8 mouse cellular contexts compared by ENCODE assay signal in genomic region chr12:116486404-116486730, GRCm38 (mm10). TPM values are rescaled to one million over a fixed set of nuclear protein-coding genes. Genes with fewer than 3 reads are reported as not detected.
DNase-seq lines count a peak whose midpoint lies in the region; ATAC-seq and TF ChIP-seq lines count a peak whose summit lies in the region.

No protein-coding gene starts in this region.

- DNase-seq in lung, embryonic 14.5 days = no peak
- DNase-seq in lung, postnatal 25 days (ENCODE audit: low spot score) = no peak
- no peak for DNase-seq in forebrain, embryonic 14.5 days (ENCODE audit: low spot score)
- DNase-seq in retina, postnatal 1 day = peak; percentile 79
- no peak for DNase-seq in thymus, postnatal 25 days
- no peak for DNase-seq in frontal cortex, postnatal 14 days (ENCODE audit: low spot score in 2 of 2)
- DNase-seq in ovary, postnatal 10 days (ENCODE audit: low spot score) = no peak

- H3K9ac ChIP-seq in lung, embryonic 14.5 days = no peak overlapping the region
- peak overlapping the region; percentile 76 for H3K9ac ChIP-seq in forebrain, embryonic 14.5 days (ENCODE audit: low read length)
- no peak overlapping the region for H3K9ac ChIP-seq in liver, embryonic 12.5 days

- TF ChIP-seq CTCF in lung, embryonic 14.5 days (IDR thresholded peaks at IDR 0.05; ENCODE audit: low read depth) = no peak

- H3K4me1 ChIP-seq in lung, embryonic 14.5 days (ENCODE audit: insufficient read depth) = no peaks in the 10 kb centered on the region; the same call in 1 of the 2 replicates
- peaks cover 5% of the 10 kb centered on the region for H3K4me1 ChIP-seq in forebrain, embryonic 14.5 days (ENCODE audit: control insufficient read depth, insufficient read depth, low read length)
- H3K4me1 ChIP-seq in liver, embryonic 12.5 days = peaks cover 7% of the 10 kb centered on the region

- H3K27ac ChIP-seq in lung, embryonic 14.5 days (ENCODE audit: low read depth) = no peak overlapping the region
- H3K27ac ChIP-seq in forebrain, embryonic 14.5 days (ENCODE audit: low read depth, low read length) = peak overlapping the region; percentile 80
- H3K27ac ChIP-seq in liver, embryonic 12.5 days = no peak overlapping the region

- H3K4me3 ChIP-seq in lung, embryonic 14.5 days (ENCODE audit: low read depth, low read length) = peak overlapping the region; percentile 46
- peak overlapping the region; percentile 69 for H3K4me3 ChIP-seq in forebrain, embryonic 14.5 days (ENCODE audit: low read depth, low read length)
- H3K4me3 ChIP-seq in liver, embryonic 12.5 days = peak overlapping the region; percentile 53

- WGBS in lung, embryonic 14.5 days = 2% methylated on average over 10 of the region's 10 CpGs
- 2% methylated on average over 10 of the region's 10 CpGs for WGBS in forebrain, embryonic 14.5 days
- 8% methylated on average over 10 of the region's 10 CpGs for WGBS in liver, embryonic 12.5 days (ENCODE audit: insufficient replicate concordance)

- H3K36me3 ChIP-seq in lung, embryonic 14.5 days (ENCODE audit: insufficient read depth) = no peaks in the 10 kb centered on the region
- H3K36me3 ChIP-seq in forebrain, embryonic 14.5 days (ENCODE audit: control insufficient read depth, insufficient read depth, low read length) = no peaks in the 10 kb centered on the region
- no peaks in the 10 kb centered on the region for H3K36me3 ChIP-seq in liver, embryonic 12.5 days

- peak overlapping the region; percentile 89 for H3K4me2 ChIP-seq in lung, embryonic 14.5 days
- H3K4me2 ChIP-seq in forebrain, embryonic 14.5 days (ENCODE audit: low read length) = peak overlapping the region; percentile 90
- peak overlapping the region; percentile 84 for H3K4me2 ChIP-seq in liver, embryonic 12.5 days

- peaks cover 12% of the 10 kb centered on the region for H3K27me3 ChIP-seq in lung, embryonic 14.5 days (ENCODE audit: insufficient read depth, low read length)
- H3K27me3 ChIP-seq in forebrain, embryonic 14.5 days (replicated peaks; ENCODE audit: control insufficient read depth, insufficient read depth, low read length) = no peaks in the 10 kb centered on the region
- peaks cover 64% of the 10 kb centered on the region for H3K27me3 ChIP-seq in liver, embryonic 12.5 days (replicated peaks)

- no peak for ATAC-seq in lung, embryonic 14.5 days (ENCODE audit: insufficient read depth)
- peak; percentile 21; the same call in 1 of the 2 replicates for ATAC-seq in forebrain, embryonic 14.5 days
- ATAC-seq in liver, embryonic 12.5 days = no peak

- H3K9me3 ChIP-seq in lung, embryonic 14.5 days (ENCODE audit: low read depth, low read length) = no peaks in the 10 kb centered on the region
- H3K9me3 ChIP-seq in forebrain, embryonic 14.5 days (replicated peaks; ENCODE audit: control insufficient read depth, low read length) = no peaks in the 10 kb centered on the region
- H3K9me3 ChIP-seq in liver, embryonic 12.5 days (replicated peaks) = no peaks in the 10 kb centered on the region

RNA-seq across cellular contexts. Expression of gene Ptprn2, which starts 0.8 kb away (rescaled TPM):
- 0.20 and 0.30 TPM in 2 replicates for polyA plus RNA-seq in lung, embryonic 14.5 days (2014; fragmentation: Nextera tagmentation; extraction: Ambion mirVana)
- polyA plus RNA-seq in forebrain, embryonic 14.5 days (2014; fragmentation: Nextera tagmentation; extraction: Ambion mirVana) = 4.1 and 7.3 TPM in 2 replicates
- polyA plus RNA-seq in liver, embryonic 12.5 days (2016; fragmentation: Nextera tagmentation; extraction: Ambion mirVana) = 0.05 TPM in 1 of 2 replicates, not detected in the other
